Mouse (Mus musculus) mouse trophoblast stem cell (cell line): ENCODE results near the gene Gm12117.

Experiments
- in situ Hi-C, 2 experiments: fragments of 300-500 bp; cut with MseI, MboI; formaldehyde crosslinking; loops; 2 replicates in 1 of 2; 3 replicates in 1 of 2; pipeline ENCODE4 v1.15.1; 2025

Gm12117 gene

DNA sequence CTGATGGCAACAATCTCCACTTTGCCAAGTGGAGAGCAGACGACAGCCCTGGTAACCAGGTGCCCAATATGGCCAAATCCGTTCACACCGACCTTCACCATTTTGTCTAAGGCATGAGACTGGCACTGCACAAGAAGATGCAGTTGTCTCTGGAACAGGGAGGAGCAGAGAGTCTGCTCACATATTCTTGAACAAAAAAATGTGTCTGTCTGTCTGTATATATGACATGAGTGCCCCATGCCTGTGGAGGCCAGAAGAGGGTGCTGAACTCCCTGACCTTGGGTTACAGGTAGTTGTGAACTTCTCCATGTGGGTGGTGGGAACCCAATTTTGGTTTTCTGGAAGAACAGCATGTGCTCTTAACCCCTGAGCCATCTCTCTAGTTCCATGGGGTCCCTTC is at the start of gene Gm12117:
Gm12117 (minus strand) TSS at position 101 of the 400 bp plus-strand sequence.
- in situ Hi-C loops, result no loop called here

DNA sequence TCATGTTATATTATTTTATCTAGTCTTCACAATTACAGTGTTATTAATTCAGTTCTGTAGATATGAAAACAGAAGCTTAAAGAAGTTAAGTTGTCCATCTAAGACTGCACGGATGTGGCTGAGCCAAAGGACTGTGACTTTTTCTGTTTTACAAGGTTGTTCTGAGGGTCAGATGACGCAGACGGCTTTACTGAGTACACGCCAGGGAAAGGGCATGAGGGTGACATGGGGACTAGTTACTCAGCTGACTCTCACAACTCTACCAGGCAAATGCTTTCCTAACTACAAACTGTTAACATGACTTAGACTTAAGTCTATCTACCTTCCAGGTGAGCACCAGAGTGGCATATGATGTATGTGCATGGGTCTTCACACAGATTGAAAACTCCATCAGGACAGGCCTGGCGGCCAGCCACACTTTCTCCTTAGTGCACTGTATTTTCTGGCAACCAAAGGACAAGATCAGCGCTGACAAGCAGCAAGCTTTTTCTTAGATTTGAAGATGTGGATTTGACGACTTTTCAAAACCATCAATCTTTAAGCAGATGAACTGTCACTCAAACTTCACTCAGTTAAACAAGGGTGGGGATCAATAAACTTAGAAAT is 42.6 kb upstream of the Gm12117 start:
- in situ Hi-C loops, result no loop called here

DNA sequence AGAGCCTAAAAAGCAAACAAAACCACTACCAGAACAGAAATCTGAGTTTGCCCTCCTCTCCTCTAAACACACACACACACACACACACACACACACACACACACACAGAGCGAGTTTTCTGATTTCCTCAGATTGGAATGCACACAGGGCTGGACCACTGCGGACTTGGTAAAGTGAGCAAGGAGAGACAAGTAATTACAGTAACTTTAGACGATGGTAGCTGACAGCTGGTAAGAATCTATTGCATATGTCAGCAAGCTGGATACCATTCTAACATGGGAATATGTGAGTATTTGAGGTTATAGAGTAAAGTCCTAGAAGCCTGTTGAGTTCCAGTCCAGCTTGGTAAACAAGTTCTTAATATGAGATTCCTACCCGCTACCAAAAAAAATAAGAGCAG is 33.0 kb upstream of the Gm12117 start:
- in situ Hi-C loops, result no loop called here

DNA sequence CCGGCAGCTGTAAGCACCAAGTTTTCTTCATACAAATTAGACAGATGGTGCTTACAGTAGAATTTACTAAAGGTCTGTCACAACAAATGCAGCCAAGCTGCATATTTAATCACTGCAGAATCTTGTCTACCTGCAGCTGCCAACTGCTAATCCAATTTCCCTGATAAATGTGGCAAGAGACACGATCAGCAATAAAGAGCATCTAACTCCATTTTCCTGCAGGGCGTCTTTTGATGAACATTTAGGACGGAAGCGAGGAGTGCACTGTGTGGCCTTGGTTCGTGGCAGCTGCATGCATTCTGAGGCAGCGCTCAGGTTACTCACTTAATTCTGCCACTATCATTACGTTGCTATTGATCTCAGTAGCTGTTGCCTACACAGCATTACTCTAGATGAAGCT is 24.3 kb upstream of the Gm12117 start:
- in situ Hi-C loops, result no loop called here

DNA sequence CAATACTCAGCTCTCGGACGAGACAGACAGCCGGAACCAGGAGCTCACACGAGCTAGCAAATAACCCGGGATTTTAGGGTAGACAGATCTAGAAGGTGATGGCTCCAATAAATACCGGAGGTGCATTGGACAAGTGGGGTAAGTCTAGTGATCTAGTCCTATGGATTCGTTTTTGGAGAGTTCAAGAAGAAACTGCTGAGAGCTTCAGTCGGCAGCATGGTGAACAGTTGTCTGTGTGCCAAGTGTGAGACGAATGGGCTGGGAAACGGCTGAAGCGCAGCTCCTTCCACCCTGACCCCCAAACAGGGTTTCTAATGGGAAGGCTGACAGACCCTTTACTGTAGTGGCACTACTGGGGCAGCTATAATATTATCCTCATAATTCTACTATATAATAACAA is 22.8 kb upstream of the Gm12117 start:
- in situ Hi-C loops, result loop anchor here (5.0 to 10.0 kb wide), 2 partner anchors 122 to 125 kb away; no protein-coding TSS in a partner anchor

DNA sequence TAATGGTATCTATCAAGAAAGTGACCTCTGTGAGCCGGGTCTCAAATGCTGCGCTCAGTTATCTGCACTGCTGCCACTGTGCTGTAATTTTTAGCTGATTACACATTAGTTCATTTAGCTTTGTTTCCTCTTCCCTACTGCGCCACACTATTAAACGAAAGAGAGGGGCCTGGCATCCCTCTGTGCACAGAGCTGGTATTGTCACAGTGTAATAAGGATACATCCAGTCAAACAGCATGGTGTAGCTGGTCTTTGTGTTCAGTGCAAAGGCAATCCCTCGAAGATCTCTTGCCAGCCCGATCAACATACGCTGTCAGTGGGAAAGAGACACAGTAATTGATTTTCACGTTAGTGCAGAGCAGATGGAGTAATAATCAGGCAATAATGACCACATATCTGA is 20.6 kb upstream of the Gm12117 start:
- in situ Hi-C loops, result loop anchor here (5.0 to 10.0 kb wide), 2 partner anchors 120 to 122 kb away; no protein-coding TSS in a partner anchor

DNA sequence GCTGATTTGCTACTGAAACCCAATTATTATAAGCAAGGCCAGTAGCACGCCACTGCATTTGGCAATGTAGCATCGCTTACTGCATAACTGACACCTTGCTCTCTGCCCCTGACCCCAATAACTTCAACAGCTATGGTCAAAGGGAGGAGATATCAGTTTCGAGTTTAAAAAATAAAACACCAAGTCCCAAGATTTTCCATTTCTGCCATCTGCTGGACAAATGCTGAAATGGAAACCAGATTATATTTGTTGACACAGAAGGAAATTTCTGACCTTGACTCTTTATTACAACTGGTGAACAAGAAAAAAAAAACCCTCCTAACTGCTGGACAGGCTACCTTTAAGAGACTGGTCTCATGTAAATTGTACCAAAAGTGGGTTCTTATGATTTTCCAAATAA is 18.9 kb upstream of the Gm12117 start:
- in situ Hi-C loops, result loop anchor here (5.0 to 10.0 kb wide), 2 partner anchors 118 to 121 kb away; no protein-coding TSS in a partner anchor

DNA sequence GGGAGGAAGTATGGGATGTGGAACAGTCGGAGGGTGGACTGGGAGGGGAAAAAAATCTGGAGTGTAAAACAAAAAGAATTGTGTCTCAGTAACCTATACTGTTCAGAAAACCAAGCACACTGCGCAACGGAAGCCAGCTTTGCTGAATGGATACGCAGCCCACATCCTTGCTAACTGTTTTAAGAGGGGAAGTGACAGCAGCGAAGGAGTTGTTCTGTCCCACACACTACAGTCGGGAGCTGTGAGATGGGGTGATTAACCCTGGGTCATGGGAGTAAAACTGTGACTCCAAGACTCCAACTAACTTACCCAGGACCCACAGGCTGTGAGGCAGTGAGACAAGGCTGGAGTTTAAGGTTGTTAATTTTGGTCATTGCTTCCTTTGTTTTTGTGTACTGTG is 17.5 kb upstream of the Gm12117 start:
- in situ Hi-C loops, result loop anchor here in 1 of 2 experiments (10.0 kb wide), 1 partner anchor 119 kb away; no protein-coding TSS in a partner anchor

DNA sequence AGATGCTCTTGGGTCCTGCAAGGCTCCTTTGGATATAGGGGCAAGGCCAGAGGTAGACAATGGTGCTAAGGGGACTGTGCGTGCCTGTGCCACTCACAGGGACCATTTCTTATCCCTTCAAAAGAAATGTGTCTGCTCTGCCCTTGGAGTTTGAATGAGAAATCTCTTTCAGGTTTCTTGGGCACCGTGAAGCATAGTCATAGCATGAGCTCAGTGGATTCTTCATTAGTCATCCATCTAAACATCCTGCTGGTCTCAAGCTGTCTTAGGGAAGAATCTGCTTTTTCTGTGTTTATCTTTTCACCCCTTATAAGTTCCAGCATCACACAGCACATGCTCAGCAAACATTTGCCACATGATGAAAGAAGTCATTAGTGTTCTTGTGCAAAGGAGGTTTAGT is 2.0 kb upstream of the Gm12117 start:
- in situ Hi-C loops, result no loop called here

DNA sequence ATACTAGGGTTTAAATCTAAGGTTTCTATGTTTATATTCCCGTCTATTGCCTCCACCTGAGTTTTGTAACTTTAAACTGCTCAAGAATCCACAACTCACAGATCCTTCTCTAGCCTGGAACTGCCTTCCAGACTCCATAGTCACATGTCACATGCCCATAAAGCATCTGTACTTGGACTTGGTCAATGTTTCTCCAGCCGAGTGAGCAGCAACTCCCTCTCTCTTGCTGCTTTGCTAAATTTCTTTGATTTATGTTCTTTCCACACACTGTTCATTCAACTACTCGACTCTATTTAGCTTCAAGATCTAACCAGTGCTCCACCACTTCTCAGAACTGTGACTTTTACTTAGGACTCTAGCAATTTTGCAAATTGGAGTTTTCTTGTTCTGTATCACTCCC is 1.7 kb downstream of the Gm12117 start:
- in situ Hi-C loops, result no loop called here

DNA sequence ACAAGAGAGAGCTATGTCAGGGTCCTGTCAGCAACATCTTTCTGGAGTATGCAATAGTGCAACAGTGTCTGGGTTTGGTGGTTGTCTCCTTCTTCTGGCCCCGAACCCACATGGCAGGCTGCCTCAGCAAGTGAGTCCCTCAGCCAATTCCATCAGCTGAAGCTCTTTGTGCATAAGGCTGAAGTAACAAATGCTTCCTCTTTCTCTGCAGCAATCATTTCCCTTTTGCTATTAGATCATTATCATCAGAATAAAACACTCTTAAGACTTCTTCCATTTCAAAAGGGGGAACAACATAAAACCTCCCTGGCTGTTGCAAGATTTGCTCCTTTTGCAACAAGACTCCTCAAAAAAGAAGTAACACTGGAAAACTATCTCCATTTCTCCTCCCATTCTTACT is 2.2 kb downstream of the Gm12117 start:
- in situ Hi-C loops, result no loop called here

DNA sequence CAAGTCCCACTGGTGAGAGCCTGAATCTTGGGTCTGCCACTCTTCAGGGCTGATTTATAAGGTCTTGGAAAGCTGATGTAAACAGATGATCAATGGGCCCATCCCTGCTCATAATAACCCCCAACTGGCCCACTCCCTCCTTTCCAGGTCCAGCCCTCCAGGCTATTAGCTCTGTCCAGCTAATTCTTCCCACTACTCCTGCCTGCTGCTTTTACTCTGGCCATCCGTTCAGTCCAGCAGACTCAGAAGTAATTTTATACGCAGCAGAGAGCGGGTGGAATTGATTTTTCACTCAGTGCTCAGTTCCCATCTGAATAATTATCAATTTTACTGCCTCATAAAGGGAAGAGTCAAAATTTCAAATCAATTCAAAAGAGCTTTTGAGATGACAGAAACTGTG is 36.2 kb downstream of the Gm12117 start:
- in situ Hi-C loops, result no loop called here

DNA sequence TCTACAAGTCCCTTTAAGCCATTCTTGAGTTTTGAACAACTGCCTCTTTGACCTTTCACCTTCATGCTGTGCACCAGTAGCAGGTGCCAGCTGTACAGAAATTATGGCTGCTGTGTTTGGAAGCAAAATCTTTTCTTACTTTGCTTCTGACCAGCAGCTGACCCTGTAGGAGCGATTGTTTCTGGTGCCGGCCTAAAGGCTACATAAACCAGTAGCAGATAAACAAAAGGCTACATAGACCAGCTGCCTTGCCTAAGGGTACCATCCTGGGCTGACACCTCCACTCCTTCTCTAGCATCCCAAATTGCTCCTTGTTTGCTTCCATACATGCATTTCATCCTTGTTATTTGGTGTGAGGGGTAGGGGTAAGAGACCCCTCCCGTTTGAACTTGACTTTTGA is 42.4 kb downstream of the Gm12117 start:
- in situ Hi-C loops, result no loop called here

DNA sequence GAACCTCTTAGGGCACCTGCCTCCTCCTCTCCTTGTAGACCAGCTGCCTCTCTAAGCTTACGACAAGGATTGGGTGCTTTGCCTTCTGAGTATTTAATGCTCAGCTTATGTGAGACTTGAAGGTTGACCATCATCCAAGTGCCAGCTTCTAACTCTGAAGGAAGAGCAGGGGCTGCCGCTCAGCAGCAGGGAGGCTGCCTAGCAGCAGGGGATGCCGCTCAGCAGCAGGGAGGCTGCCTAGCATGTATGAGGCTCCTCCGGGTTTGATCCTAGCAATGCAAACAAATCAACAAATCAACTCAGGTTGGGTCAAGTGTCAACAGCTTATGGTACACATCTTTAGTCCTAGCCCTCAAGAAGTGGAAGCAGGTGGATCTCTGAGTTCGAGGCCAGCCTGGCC is 44.5 kb downstream of the Gm12117 start:
- in situ Hi-C loops, result no loop called here

DNA sequence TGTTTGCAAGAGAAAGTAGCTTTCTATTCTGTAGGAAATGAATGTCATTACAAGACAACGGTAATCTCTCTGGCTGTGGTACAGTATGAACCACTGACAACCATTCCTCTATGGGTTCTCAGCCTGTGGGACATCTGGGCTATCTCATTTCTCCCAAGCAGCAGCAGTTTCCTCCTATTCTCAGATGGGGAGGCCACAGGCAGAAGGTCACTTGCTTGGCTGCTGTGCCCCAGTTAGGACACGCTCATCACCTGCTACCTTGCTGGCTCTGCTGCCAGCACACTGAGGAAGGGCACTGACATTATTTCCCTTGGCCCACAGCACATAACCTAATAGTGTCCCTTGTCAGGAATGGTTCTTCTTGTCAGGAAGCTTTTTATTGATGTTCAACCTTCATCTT is 48.4 kb downstream of the Gm12117 start:
- in situ Hi-C loops, result no loop called here

DNA sequence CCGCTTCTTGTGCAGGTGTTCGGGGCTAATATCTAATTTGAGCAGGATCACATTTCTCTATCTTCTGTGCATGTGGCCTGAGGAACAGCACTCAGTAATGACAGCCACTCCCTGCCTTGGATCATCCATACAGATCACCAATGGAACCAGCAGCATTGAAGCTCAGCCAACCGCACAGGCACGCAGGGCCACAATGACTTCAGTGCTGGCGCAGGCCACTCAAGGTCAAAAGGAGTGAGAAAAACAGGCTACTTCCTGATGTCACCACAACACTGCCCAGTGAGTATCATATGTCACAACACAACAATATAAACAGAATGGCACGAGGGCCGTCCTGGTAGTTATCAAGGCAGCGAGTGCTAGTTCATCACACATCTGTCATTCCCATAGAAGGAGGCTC is 50.0 kb downstream of the Gm12117 start:
- in situ Hi-C loops, result no loop called here
